Mouse (Mus musculus) R1 (cell line): ENCODE results near the gene Vmn1r88.

Source experiments
- DNase-seq: peaks from one replicate; pipeline ENCODE4 v3.0.0-alpha.2; 2018; ENCODE audit warnings: low read depth, low spot score

The Vmn1r88 gene

DNA sequence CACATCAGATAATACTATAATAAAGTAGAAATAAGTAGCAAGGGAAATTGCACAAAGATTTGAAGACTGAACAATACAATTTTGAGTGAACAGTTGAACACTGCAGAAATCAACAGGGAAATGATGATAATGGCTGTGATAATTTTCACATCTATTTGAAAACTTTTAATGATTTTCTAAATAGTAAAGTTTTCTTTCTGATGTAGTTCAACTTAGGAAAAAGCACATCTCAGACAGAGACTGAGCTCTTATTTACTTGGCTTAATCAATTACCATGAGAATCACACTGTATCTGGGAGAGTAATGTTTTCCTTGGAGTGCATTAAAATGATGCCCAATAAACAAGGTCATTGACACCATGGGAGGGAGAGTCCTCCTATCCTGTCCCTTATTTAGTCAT is at the start of gene Vmn1r88:
Vmn1r88 (plus strand) TSS at position 301 of the 400 bp plus-strand sequence.
- DNase-seq = no peak

DNA sequence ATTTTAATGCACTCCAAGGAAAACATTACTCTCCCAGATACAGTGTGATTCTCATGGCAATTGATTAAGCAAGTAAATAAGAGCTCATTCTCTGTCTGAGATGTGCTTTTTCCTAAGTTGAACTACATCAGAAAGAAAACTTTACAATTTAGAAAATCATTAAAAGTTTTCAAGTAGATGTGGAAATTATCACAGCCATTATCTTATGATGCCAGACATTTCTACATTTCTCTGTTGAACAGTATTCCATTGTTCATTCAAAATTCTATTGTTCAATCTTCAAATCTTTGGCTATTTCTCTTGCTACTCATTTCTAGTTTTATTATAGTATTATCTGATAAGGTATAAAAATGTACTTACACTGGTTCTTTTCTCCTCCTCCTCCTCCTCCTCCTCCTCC is 39.6 kb upstream of the Vmn1r88 start, which contains the start of gene Vmn1r86:
Vmn1r86 (minus strand) TSS at position 101 of the 400 bp plus-strand sequence.
- no peak for DNase-seq

DNA sequence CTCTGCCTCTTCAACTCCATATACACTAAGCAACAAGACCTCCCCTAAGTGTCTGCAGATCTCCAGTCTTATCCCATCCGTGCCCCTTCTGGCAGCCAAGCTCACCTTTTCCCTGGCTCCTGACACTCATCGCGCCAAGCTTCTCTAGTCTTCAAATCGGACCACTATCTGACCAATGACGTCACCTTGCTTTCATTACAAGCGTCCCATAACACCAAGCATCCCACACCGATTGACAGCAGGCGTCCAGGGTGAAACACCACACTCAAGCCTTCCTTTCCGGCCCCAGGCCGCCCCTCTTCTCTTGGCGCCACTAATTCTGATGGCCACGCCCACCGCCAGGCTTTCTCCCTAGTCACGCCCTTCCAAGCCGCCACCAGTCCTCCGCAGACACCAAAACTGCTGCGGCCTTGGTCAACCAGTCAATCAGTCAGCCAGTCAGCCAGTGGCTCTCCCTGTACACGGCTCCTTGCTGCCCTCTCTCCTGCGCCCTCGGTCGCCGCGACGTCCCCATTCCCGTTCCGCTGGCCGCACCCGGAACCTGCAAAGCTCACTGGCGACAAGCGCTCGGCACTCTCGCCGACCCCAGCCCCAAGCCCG is 35.7 kb upstream of the Vmn1r88 start:
- peak; percentile 52 for DNase-seq

DNA sequence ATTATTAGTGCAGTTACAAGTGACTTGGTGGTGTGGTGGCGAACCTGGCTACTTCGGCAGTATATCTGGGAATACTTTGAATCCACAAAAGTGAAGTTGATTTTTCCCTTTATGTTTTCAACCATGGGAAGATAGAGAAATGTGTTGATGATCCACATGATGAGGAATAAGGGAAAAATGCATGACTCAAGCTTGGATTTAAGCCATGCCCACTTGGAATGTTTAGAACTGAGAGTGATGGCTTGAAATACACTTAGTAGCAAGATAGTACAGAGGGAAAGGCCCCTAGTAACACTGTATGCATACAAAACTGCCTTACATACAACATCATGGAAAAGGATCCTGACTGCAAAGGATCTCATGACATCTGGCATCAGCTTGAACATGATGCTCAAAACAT is 27.5 kb upstream of the Vmn1r88 start:
- DNase-seq = no peak

DNA sequence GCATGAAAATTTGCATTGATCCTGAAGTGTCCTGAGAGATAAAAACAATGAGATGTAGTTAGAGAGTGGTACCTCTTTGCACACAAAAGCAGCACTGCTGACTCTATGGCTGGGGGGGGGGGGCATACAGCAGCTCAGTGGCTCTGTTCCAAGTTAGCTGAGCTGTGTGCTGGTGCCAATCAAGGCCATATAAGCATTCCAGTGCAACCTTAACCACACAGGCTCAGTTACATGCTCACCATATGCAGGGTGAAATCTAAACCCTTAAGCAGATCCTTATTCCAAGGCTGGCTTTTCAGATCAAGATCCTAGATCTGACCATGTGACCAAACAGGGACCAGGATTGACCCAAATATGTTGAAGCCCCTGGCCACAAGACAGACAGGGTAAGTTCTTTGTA is 22.0 kb upstream of the Vmn1r88 start:
- DNase-seq = no peak

DNA sequence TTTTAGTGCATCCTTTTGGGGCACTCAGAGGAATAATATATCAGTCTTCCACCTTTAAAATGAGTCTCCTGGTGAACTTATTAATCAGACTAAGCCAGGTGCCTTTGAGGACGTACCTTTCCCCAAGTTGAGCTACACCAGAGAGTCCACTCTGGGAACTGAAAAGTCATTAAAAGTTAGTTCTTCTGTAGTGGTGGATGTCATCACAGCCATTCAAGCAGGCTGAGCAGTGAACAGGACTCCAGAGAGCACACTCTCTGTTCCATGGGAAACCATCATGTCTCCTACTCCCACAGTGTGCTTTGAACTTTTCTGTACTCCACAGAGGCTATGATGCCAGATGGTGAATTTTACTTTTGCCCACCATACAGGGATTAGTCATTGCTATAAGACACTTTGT is 19.3 kb upstream of the Vmn1r88 start, which contains the start of gene Vmn1r87:
Vmn1r87 (minus strand) TSS at position 101 of the 400 bp plus-strand sequence.
- DNase-seq = no peak

DNA sequence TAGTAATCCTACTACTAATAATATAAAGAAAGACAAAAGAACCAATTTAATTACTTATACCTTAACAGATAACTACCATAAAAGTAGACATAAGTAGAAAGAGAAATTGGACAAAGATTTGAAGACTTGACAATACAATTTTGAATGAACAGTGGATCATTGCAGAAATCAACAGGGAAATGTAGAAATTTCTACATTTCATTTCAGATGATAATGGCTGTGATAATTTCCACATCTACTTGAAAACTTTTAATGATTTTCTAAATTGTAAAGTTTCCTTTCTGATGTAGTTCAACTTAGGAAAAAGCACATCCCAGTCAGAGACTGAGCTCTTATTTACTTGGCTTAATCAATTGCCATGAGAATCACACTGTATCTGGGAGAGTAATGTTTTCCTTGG is 53.4 kb downstream of the Vmn1r88 start, which contains the start of gene Vmn1r89:
Vmn1r89 (plus strand) TSS at position 301 of the 400 bp plus-strand sequence.
- DNase-seq = no peak
